Mouse (Mus musculus): ENCODE data around the gene Gm11756.
"Not testable (repeated sequence)": the region's sequence is repeated elsewhere in the genome, so short reads cannot be mapped to it uniquely, and the experiment has no call there.

The Gm11756 gene

GRCm38 (mm10) chr4:73920660-73921059, at the start of gene Gm11756:
Gene Gm11756, minus strand, starts transcription at chr4:73920760.
- not testable (repeated sequence) for DNase-seq (ENCODE audit: low spot score)

DNA sequence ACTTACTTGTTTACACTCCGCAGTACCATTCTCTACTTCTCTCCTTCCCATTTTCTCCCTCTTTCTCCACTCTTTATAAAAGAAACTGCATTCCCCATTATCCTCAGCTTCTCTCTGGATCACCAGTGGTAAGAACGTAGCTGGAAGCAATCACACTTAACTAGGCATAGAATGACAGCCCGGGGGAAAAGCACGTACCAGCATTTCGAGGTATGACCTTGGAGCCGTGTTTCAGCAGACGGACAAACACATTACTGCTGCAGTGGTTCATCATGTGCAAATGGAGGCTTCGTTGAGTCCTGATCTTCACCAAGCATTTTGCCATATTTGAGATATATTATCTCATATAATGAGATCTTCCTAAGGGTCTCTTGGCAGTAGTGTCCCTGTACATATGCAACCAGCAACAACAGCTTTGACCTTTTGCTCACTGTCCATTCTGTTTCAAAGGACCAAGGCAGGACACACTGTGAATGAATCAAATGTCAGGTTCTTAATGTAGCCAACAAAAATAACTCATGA, 29.9 kb upstream of the Gm11756 start, which contains the start of gene 2310002L09Rik:
2310002L09Rik (minus strand) TSS at position 472 of the 522 bp plus-strand sequence.
- no peak for DNase-seq (ENCODE audit: low spot score)

DNA sequence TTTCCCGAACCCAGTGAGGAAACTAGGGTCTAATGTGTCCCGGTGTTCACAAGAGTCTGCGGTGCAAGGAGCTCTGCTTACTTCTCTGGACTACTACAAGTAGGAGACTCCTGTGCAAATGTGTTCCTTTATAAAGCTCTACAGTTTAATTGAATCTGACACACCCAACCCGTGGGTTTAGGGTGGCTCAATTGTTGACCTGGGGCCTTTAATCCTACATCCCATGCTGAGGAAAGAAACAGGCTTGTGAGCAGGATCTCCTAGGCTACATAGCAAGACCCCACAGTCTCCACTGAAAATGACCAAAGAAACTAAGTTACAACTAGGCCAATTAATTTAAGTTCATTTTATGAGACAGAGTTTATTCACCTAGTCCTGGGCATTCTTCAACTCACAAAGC, 14.7 kb downstream of the Gm11756 start, which contains the start of gene Gm13871:
Gm13871 (minus strand) TSS at position 101 of the 400 bp plus-strand sequence.
- DNase-seq (ENCODE audit: low spot score): not testable (repeated sequence)

DNA sequence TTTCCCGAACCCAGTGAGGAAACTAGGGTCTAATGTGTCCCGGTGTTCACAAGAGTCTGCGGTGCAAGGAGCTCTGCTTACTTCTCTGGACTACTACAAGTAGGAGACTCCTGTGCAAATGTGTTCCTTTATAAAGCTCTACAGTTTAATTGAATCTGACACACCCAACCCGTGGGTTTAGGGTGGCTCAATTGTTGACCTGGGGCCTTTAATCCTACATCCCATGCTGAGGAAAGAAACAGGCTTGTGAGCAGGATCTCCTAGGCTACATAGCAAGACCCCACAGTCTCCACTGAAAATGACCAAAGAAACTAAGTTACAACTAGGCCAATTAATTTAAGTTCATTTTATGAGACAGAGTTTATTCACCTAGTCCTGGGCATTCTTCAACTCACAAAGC, 29.5 kb downstream of the Gm11756 start, which contains the start of gene Gm11757:
Gm11757 (minus strand) TSS at position 101 of the 400 bp plus-strand sequence.
- not testable (repeated sequence) for DNase-seq (ENCODE audit: low spot score)

- DNase-seq (ENCODE audit: low spot score): not testable (repeated sequence)
Measured at GRCm38 (mm10) chr4:73876166-73876565, 44.4 kb downstream of the Gm11756 start, which contains the start of gene Gm11758. Gene Gm11758, minus strand, starts transcription at chr4:73876266.
